Mouse (Mus musculus): ENCODE measurements around the gene Rpl22. TPM values are rescaled to one million over a fixed set of nuclear protein-coding genes. Genes with fewer than 3 reads are reported as not detected.

Gene Rpl22
- polyA plus RNA-seq, 1 experiment from 2014 or later: 596 TPM

GRCm38 (mm10) chr4:152382528-152383252 lies 57.1 kb downstream of the Rpl22 start:
- Histone ChIP-seq H3K9me3 (ENCODE audit: control insufficient read depth, low read length) (no peaks in the 10 kb centered on the region), H3K4me2 (no peak overlapping the region), H3K36me3 (ENCODE audit: control insufficient read depth, insufficient read depth, low read length) (no peaks in the 10 kb centered on the region), H3K4me1 (replicated peaks; ENCODE audit: control insufficient read depth, insufficient read depth, low read length) (no peaks in the 10 kb centered on the region), H3K27me3 (replicated peaks; ENCODE audit: control insufficient read depth, insufficient read depth, low read length) (no peaks in the 10 kb centered on the region), H3K27ac (ENCODE audit: low read depth, low read length) (no peak overlapping the region), H3K9ac (ENCODE audit: low read depth, low read length) (no peak overlapping the region), H3K4me3 (ENCODE audit: low read depth, low read length) (no peak overlapping the region)
- WGBS: 77% methylated on average over 17 of the region's 17 CpGs
- DNase-seq (ENCODE audit: low spot score) (no peak), ATAC-seq (replicated peaks; ENCODE audit: low FRiP score) (no peak)

Other genes with a start within 250 kb of the Rpl22 start
- gene Tnfrsf25, start 209.8 kb upstream of the Rpl22 start, polyA plus RNA-seq (2014; fragmentation: Nextera tagmentation; extraction: Ambion mirVana): 0.90 and 1.3 TPM in 2 replicates
- 4.1 and 5.3 TPM in 2 replicates for gene Espn, start 173.4 kb upstream of the Rpl22 start, polyA plus RNA-seq (2014; fragmentation: Nextera tagmentation; extraction: Ambion mirVana)
- not detected in 2 replicates for gene Hes2, start 166.9 kb upstream of the Rpl22 start, polyA plus RNA-seq (2014; fragmentation: Nextera tagmentation; extraction: Ambion mirVana)
- 50.0 and 51.1 TPM in 2 replicates for gene Acot7, start 147.6 kb upstream of the Rpl22 start, polyA plus RNA-seq (2014; fragmentation: Nextera tagmentation; extraction: Ambion mirVana)
- gene Gpr153, start 51.5 kb upstream of the Rpl22 start, polyA plus RNA-seq (2014; fragmentation: Nextera tagmentation; extraction: Ambion mirVana): 1.9 and 2.2 TPM in 2 replicates
- gene Hes3, start 34.1 kb upstream of the Rpl22 start, polyA plus RNA-seq (2014; fragmentation: Nextera tagmentation; extraction: Ambion mirVana): not detected in 2 replicates
- 20.6 and 21.1 TPM in 2 replicates for gene Icmt, start 28.5 kb upstream of the Rpl22 start, polyA plus RNA-seq (2014; fragmentation: Nextera tagmentation; extraction: Ambion mirVana)
- gene Rnf207, start 6.7 kb upstream of the Rpl22 start, polyA plus RNA-seq (2014; fragmentation: Nextera tagmentation; extraction: Ambion mirVana): 0.53 and 0.97 TPM in 2 replicates
- 0.32 and 0.42 TPM in 2 replicates for gene Chd5, start 12.9 kb downstream of the Rpl22 start, polyA plus RNA-seq (2014; fragmentation: Nextera tagmentation; extraction: Ambion mirVana)
- 1.0 and 1.2 TPM in 2 replicates for gene Nphp4, start 151.0 kb downstream of the Rpl22 start, polyA plus RNA-seq (2014; fragmentation: Nextera tagmentation; extraction: Ambion mirVana)
- 9.6 and 9.8 TPM in 2 replicates for gene Kcnab2, start 152.1 kb downstream of the Rpl22 start, polyA plus RNA-seq (2014; fragmentation: Nextera tagmentation; extraction: Ambion mirVana)